Mouse (Mus musculus) neural tube, embryonic 10.5 days (tissue): ENCODE data around the gene Krtap4-8.
"Not testable (repeated sequence)": the region's sequence is repeated elsewhere in the genome, so short reads cannot be mapped to it uniquely, and the experiment has no call there.

Experiments
- DNase-seq: peaks from one replicate; pipeline ENCODE4 v3.0.0-alpha.2; 2017; ENCODE audit warnings: low spot score; ENCODE audit errors: extremely low spot score

Gene Krtap4-8

DNA sequence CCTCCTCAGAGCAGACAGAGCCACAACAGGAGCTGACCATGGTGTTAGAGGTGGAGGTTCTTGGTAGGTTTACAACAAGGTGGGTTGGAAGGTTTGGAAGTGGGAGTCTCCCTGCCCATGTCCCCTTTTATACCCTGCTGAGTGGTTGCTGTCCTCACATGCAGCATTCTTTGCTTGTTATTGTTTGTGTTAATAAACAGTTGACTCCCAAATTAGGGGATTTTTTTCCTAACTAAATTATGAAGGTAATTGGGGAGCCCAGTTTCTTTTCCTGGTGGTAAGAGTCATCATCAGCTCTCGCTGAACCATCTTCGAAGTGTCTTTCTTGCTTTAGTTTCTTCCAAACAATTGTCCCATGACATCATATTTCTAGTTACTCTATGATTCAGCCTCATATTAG, at the start of gene Krtap4-8:
Gene Krtap4-8 (minus strand): TSS at position 101 of the 400 bp plus-strand sequence.
- DNase-seq = no peak

DNA sequence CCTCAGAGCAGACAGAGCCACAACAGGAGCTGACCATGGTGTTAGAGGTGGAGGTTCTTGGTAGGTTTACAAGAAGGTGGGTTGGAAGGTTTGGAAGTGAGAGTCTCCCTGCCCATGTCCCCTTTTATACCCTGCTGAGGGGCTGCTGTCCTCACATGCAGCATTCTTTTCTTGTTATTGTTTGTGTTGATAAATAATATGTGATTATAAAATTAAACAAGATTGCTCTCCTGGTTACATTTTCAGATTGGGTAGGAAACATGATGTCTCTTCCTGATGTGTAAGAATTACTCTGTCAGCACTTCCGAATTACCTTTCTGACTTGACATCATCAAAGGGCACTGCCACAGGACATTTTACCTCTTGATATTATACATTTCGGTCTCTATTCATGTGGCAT, 35.1 kb upstream of the Krtap4-8 start, which contains the start of gene Gm11564:
Gene Gm11564 (minus strand): TSS at position 101 of the 400 bp plus-strand sequence.
- DNase-seq = not testable (repeated sequence)

DNA sequence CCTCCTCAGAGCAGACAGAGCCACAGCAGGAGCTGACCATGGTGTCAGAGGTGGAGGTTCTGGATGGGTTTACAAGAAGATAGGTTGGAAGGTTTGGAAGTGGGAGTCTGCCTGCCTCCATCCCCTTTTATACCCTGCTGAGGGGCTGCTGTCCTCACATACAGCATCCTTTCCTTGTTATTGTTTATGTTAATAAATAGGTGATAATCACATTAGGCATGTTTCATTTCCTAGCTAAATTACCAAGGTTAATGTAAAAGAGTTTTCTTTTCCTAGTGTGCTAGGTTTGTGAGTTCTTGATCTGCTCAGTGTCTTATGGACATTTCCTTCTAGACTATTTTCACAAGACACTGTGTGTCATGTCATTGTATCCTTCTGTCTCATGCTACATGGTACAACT, 29.3 kb upstream of the Krtap4-8 start, which contains the start of gene Krtap4-13:
Gene Krtap4-13 (minus strand): TSS at position 101 of the 400 bp plus-strand sequence.
- DNase-seq = not testable (repeated sequence)

DNA sequence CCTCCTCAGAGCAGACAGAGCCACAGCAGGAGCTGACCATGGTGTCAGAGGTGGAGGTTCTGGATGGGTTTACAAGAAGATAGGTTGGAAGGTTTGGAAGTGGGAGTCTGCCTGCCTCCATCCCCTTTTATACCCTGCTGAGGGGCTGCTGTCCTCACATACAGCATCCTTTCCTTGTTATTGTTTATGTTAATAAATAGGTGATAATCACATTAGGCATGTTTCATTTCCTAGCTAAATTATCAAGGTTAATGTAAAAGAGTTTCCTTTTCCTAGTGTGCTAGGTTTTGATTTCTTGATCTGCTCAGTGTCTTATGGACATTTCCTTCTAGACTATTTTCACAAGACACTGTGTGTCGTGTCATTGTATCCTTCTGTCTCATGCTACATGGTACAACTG, 23.8 kb upstream of the Krtap4-8 start, which contains the start of gene Gm11554:
Gene Gm11554 (minus strand): TSS at position 101 of the 400 bp plus-strand sequence.
- not testable (repeated sequence) for DNase-seq

DNA sequence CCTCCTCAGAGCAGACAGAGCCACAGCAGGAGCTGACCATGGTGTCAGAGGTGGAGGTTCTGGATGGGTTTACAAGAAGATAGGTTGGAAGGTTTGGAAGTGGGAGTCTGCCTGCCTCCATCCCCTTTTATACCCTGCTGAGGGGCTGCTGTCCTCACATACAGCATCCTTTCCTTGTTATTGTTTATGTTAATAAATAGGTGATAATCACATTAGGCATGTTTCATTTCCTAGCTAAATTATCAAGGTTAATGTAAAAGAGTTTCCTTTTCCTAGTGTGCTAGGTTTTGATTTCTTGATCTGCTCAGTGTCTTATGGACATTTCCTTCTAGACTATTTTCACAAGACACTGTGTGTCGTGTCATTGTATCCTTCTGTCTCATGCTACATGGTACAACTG, 18.3 kb upstream of the Krtap4-8 start, which contains the start of gene Gm11569:
Gene Gm11569 (minus strand): TSS at position 101 of the 400 bp plus-strand sequence.
- DNase-seq = not testable (repeated sequence)

DNA sequence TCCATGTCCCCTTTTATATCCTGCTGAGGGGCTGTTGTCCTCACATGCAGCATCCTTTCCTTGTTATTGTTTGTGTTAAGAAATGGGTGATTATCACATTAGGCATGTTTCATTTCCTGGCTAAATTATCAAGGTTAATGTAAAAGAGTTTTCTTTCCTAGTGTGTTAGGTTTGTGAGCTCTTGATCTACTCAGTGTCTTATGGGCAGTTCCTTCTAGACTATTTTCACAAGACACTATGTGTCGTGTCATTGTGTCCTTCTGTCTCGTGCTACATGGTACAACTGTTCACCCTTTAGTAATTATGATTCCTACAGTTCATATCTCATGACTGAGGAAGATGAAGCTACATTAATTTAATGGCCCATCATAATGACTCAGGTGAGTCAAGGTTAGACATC, 12.9 kb upstream of the Krtap4-8 start, which contains the start of gene Gm11596:
Gene Gm11596 (minus strand): TSS at position 101 of the 400 bp plus-strand sequence.
- no peak for DNase-seq

DNA sequence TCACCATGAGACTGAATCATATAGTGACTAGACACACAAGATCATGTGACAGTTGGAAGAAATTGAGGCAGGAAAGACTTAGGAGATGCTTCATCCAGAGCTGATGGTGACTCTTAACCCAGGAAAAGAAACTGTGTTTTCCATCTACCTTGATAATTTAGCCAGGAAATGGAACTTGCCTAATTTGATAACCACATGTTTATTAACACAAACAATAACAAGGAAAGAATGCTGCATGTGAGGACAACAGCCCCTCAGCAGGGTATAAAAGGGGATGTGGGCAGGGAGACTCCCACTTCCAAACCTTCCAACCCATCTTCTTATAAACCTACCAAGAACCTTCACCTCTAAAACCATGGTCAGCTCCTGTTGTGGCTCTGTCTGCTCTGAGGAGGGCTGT, 4.4 kb upstream of the Krtap4-8 start, which contains the start of gene Krtap4-9:
Gene Krtap4-9 (plus strand): TSS at position 301 of the 400 bp plus-strand sequence.
- DNase-seq = not testable (repeated sequence)

DNA sequence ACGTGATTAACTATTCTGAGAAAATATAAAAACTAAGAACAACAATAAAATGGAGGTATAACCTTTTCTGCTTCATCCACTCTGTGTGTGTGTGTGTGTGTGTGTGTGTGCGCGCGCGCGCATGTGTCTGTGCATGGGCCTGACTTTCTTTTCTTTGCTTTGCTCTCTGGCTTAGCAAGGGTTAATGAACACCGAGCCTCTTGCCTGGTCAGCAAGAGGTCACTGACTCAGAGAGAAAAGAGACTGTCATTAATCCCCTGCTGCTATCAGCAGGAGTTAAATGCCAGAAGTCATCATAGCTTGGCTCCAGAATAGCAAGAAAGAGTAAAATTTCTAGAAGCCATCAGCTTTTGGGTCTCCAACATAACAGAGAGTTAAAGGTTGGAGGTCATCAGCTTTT, 2.1 kb downstream of the Krtap4-8 start:
- DNase-seq = peak; percentile 38

DNA sequence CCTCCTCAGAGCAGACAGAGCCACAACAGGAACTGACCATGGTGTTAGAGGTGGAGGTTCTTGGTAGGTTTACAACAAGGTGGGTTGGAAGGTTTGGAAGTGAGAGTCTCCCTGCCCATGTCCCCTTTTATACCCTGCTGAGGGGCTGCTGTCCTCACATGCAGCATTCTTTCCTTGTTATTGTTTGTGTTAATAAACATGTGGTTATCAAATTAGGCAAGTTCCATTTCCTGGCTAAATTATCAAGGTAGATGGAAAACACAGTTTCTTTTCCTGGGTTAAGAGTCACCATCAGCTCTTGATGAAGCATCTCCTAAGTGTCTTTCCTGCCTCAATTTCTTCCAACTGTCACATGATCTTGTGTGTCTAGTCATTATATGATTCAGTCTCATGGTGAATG, 7.7 kb downstream of the Krtap4-8 start, which contains the start of gene Gm11595:
Gene Gm11595 (minus strand): TSS at position 101 of the 400 bp plus-strand sequence.
- DNase-seq = not testable (repeated sequence)

DNA sequence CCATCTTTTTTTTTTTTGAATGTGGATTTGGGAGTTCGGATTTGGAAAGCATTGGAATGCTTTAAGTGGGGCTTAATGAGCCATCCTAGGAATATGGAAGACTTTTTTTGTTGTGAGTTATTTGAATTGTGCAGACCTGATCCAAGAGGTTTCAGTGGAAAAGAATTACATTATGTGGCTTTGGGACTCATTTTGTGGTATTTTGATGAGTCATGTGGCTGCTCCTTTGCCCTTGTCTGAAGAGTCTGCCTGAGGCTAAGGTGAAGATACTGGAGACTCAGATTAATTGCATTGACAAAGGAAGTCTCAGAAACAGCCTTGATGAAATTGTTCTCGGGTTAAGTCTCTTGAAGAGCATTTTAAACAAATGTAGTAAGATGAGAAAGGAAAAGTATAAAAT, 12.1 kb downstream of the Krtap4-8 start:
- no peak for DNase-seq

DNA sequence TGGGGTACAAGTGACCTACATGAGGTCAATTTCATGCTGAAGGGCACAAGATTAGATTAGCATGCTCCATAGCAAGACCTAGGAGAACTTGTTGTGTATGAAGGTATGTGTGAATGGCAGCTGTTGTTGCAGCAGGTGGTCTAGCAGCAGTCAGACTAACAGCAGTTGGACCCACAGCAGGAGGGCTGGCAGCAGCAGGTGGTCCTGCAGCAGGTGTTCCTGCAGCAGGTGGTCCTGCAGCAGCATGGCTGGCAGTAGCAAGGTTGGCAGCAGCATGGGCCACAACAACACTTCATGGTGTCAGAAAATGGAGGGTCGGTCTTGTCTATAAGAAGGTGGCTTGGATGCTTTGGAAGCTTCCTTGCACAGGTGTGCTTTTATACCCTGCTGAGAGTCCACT, 21.6 kb downstream of the Krtap4-8 start:
- no peak for DNase-seq

DNA sequence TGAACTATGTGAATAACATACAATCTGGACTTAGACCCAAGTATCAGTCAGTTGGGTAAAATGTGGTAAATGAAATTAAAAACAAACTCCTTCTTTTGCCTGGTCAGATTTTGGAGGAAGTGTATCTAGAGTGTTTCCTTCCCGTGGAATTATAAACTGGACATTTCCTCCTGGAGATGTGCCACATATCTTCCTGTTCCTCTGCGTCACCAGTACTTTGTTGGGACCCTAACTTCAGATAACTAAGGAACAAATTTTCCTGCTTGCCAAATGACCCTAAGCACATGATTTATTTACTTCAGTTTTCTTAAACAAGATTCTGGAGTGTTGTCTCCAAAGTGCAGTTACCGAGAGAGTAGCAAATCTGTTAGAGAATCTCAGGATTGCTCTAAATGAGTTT, 36.5 kb downstream of the Krtap4-8 start:
- DNase-seq = no peak

DNA sequence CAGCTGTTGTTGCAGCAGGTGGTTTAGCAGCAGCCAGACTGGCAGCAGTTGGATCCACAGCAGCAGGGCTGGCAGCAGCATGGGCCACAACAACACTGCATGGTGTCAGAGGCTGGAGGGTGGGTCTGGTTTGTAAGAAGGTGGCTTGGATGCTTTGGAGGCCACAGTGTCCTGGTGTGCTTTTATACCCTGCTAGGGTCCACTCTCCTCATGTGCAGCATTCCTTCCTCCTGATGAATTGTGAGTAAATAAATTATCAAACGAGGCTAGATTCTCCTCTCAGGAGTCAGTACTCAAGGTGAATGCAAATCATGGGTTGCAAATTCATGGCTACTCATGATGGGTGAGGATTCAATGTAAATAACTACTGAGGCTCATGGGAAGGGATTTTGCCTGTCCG, 46.3 kb downstream of the Krtap4-8 start, which contains the start of gene Gm14180:
Gene Gm14180 (minus strand): TSS at position 101 of the 400 bp plus-strand sequence.
- no peak for DNase-seq
